Mouse (Mus musculus) hematopoietic stem cell, adult 5-6 weeks (primary cell): Measurements from ENCODE around the gene Tmem60. TPM values are rescaled to one million over a fixed set of nuclear protein-coding genes. Genes with fewer than 3 reads are reported as not detected.

Experiments
- ATAC-seq, 2 experiments: fragments of 125-278 bp in 1 of 2; replicated peaks in 1 of 2; 2 replicates each; pipeline ENCODE4 v1.8.0; 2016 to 2017; ENCODE audit warnings: inconsistent platforms in 2 of 2, mild to moderate bottlenecking in 2 of 2, moderate number of reproducible peaks in 2 of 2, low read depth in 1 of 2, moderate TSS enrichment in 1 of 2; ENCODE audit not compliant: low FRiP score in 2 of 2, poor library complexity in 2 of 2, severe bottlenecking in 2 of 2, insufficient read depth in 1 of 2, low TSS enrichment in 1 of 2
- total RNA-seq: library from RNA; stranded (forward); fragments of 172-1452, 232-1000 nt; gene quantifications from 2 replicates; pipeline ENCODE4 v1.2.3, GENCODE M21; 2017

Gene Tmem60
- total RNA-seq: 14.1 and 16.0 TPM in 2 replicates

GRCm38 (mm10) chr5:20881915-20882800, at the start of gene Tmem60, which contains the start of gene Phtf2:
Gene Tmem60, plus strand, starts transcription at chr5:20882191.
Gene Phtf2, minus strand, starts transcription at chr5:20882124.
- ATAC-seq: peak; percentile 96 to 97

- no peak for ATAC-seq
Measured at GRCm38 (mm10) chr5:20834399-20834798, 47.6 kb upstream of the Tmem60 start.

- no peak for ATAC-seq
Measured at GRCm38 (mm10) chr5:20837082-20837481, 44.9 kb upstream of the Tmem60 start.

- no peak for ATAC-seq
Measured at GRCm38 (mm10) chr5:20843405-20843804, 38.6 kb upstream of the Tmem60 start.

- no peak for ATAC-seq
Measured at GRCm38 (mm10) chr5:20843816-20844215, 38.2 kb upstream of the Tmem60 start.

GRCm38 (mm10) chr5:20847010-20847409, 35.0 kb upstream of the Tmem60 start:
- peak; percentile 82 to 92 for ATAC-seq

GRCm38 (mm10) chr5:20855066-20855465, 26.9 kb upstream of the Tmem60 start:
- ATAC-seq: no peak

GRCm38 (mm10) chr5:20858404-20858803, 23.6 kb upstream of the Tmem60 start:
- ATAC-seq: no peak

- peak in 1 of 2 experiments; percentile 30; a peak in 1 of 4 replicates for ATAC-seq
Measured at GRCm38 (mm10) chr5:20860565-20860964, 21.4 kb upstream of the Tmem60 start.

GRCm38 (mm10) chr5:20861901-20862300, 20.1 kb upstream of the Tmem60 start:
- ATAC-seq: no peak

- ATAC-seq: peak in 1 of 2 experiments; percentile 62; a peak in 3 of 4 replicates
Measured at GRCm38 (mm10) chr5:20864216-20864969, 17.6 kb upstream of the Tmem60 start.

- ATAC-seq: peak; percentile 24 to 42; a peak in 2 of 4 replicates
Measured at GRCm38 (mm10) chr5:20865193-20865755, 16.7 kb upstream of the Tmem60 start.

GRCm38 (mm10) chr5:20873146-20873545, 8.8 kb upstream of the Tmem60 start:
- 0 out of 4 replicates have a peak, but pooled peaks of 1 of the 2 experiments have one; percentile 32 for ATAC-seq

- ATAC-seq: no peak
Measured at GRCm38 (mm10) chr5:20876934-20877426, 5.0 kb upstream of the Tmem60 start.

- ATAC-seq: no peak
Measured at GRCm38 (mm10) chr5:20880386-20880785, 1.6 kb upstream of the Tmem60 start.

GRCm38 (mm10) chr5:20880797-20881775, 905 bp upstream of the Tmem60 start:
- ATAC-seq: no peak
